Mouse (Mus musculus): ENCODE results near the gene Hpf1. TPM values are rescaled to one million over a fixed set of nuclear protein-coding genes. Genes with fewer than 3 reads are reported as not detected.

Hpf1 gene
- polyA plus RNA-seq, 1 experiment from 2014 or later, result 107 TPM

DNA sequence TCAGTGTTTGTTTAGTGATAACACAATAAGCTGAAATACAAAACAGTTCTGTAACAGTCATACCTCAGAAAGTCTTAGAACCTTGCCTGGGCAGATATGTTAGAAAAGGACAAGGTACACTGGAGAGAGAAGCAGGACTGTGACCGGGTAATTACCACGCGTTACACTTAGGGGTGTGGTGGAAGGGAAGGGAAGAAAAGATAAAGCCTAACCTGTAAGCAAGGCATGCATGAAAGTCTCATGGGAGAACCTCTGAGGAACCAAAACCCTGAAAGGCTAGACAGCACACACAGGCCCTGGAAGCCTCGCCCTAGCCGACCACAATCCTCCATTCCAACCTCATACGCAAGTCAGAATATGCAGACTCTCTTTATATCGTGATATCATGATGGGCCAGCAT is 66.6 kb downstream of the Hpf1 start:
- no peaks in the 10 kb centered on the region for H3K27me3 ChIP-seq
- no peak overlapping the region for H3K9ac ChIP-seq
- ATAC-seq (replicated peaks; ENCODE audit: low FRiP score), result peak; percentile 30; the same call in 1 of the 2 replicates
- H3K9me3 ChIP-seq (replicated peaks), result no peaks in the 10 kb centered on the region
- H3K36me3 ChIP-seq, result no peaks in the 10 kb centered on the region
- 86% methylated on average over 7 of the region's 7 CpGs for WGBS
- no peak overlapping the region for H3K4me2 ChIP-seq
- peaks cover 3% of the 10 kb centered on the region; the same call in 1 of the 2 replicates for H3K4me1 ChIP-seq
- H3K27ac ChIP-seq, result no peak overlapping the region
- no peak overlapping the region for H3K4me3 ChIP-seq (replicated peaks)

Other genes with a start within 250 kb of the Hpf1 start
- gene Clcn3, start 92.9 kb downstream of the Hpf1 start, polyA plus RNA-seq (2015; fragmentation: Nextera tagmentation; extraction: Ambion mirVana), result 26.5 and 27.1 TPM in 2 replicates
- 19.6 and 20.3 TPM in 2 replicates for gene Nek1, start 102.8 kb downstream of the Hpf1 start, polyA plus RNA-seq (2015; fragmentation: Nextera tagmentation; extraction: Ambion mirVana)

Measured in kidney, embryonic 15.5 days (tissue).